Mouse (Mus musculus): ENCODE measurements around the gene Slc36a3.
A peak's percentile ranks its signal among the peaks of the same experiment; 100 is the strongest.

DNA sequence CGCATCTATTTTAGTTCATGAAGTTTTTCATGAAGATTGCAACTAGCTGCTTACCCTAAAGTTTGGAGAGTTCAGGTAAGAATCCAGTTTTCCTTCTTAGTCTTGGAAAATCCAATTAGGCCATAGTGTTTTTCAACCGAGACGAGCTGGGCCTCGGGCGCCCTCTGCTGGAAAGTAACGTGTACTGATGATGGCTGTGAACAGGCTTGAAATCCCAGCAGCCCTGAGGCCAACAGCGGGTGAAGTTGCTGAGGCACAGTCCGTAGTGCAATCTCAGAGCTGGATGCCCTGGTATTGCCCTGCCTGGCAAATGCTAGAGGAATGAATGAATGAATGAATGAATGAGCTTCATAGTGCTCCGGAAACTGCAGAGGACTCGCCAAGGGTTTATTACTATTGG is 64.5 kb downstream of the Slc36a3 start:
- TF ChIP-seq CTCF (IDR thresholded peaks at IDR 0.05; ENCODE audit: control insufficient read depth, insufficient read depth, low read length) (peak; percentile 89), POLR2A (IDR thresholded peaks at IDR 0.05; ENCODE audit: borderline replicate concordance, control insufficient read depth, low read depth, low read length) (no peak)

All from bone marrow, adult 2 months (tissue).